Mouse (Mus musculus): ENCODE measurements at regions not wholly inside any gene's neighbourhood (a gene's known extent, or its start where the extent isn't known, plus 50 kb on each side); places are given as distances from the start of the nearest gene placed in this dataset.
"Not testable (repeated sequence)": the region's sequence is repeated elsewhere in the genome, so short reads cannot be mapped to it uniquely, and the experiment has no call there.

DNA sequence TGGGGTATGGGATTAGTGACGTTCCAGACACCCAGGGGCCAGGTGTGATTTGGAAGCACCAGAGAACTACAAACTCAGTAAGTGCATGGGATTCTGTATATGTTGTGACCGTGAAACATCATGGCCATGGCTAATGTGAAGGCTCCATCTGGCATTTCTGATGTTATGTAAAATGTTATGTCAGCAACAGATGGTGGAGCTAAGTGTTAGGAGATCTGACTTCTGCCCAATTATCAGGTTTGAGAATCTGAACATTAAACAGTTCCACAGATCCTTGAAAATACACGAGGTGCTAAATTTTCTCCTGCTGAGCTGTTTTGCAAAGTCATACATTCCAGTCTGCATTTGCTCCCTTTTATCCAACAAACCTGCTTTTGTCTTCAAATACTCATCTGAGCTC, 223.6 kb upstream of the Egfl6 start:
- H3K27me3 ChIP-seq (ENCODE audit: control insufficient read depth, insufficient read depth, low read length), result no peaks in the 10 kb centered on the region; the same call in 1 of the 2 replicates
- no peak overlapping the region for H3K4me2 ChIP-seq (ENCODE audit: low read depth, low read length)
- H3K4me3 ChIP-seq (replicated peaks; ENCODE audit: low read length), result no peak overlapping the region
- no peak overlapping the region for H3K27ac ChIP-seq (ENCODE audit: low read length)
- H3K36me3 ChIP-seq (ENCODE audit: control insufficient read depth, insufficient read depth, low read length), result no peaks in the 10 kb centered on the region
- ATAC-seq (ENCODE audit: insufficient read depth, low FRiP score), result no peak
- 59% methylated on average over 3 of the region's 3 CpGs for whole genome bisulfite sequencing
- H3K9ac ChIP-seq (ENCODE audit: low read length), result no peak overlapping the region
- no peaks in the 10 kb centered on the region for H3K9me3 ChIP-seq (replicated peaks; ENCODE audit: control insufficient read depth, low read length)
- no peaks in the 10 kb centered on the region for H3K4me1 ChIP-seq (ENCODE audit: control insufficient read depth, insufficient read depth, low read length)

DNA sequence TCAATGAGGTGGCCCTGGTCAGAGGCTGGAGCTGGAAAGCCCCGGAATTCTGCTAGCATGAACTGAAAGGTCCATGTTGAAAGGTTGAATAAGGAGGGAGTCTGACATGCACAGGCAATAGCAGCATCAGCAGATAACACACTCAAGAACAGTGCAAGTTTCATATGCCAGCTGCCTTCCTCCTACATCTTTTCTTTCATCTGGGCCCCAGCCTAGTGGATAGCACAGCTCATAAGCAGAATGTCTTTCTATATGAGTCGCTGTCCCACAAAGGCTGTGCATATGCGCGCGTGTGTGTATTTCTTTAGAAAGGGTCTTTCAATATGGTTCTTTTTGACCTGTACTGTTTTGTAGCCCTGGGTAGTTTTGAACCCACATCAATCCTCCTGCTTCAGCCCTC, 222.7 kb upstream of the Egfl6 start:
- no peak overlapping the region for H3K27ac ChIP-seq (ENCODE audit: low read length)
- H3K9ac ChIP-seq (ENCODE audit: low read length), result no peak overlapping the region
- ATAC-seq (ENCODE audit: insufficient read depth, low FRiP score), result no peak
- H3K4me1 ChIP-seq (ENCODE audit: control insufficient read depth, insufficient read depth, low read length), result no peaks in the 10 kb centered on the region
- no peak overlapping the region for H3K4me2 ChIP-seq (ENCODE audit: low read depth, low read length)
- WGBS, result 81% methylated on average over 5 of the region's 5 CpGs
- no peaks in the 10 kb centered on the region for H3K9me3 ChIP-seq (replicated peaks; ENCODE audit: control insufficient read depth, low read length)
- no peaks in the 10 kb centered on the region; the same call in 1 of the 2 replicates for H3K27me3 ChIP-seq (ENCODE audit: control insufficient read depth, insufficient read depth, low read length)
- no peak overlapping the region for H3K4me3 ChIP-seq (replicated peaks; ENCODE audit: low read length)
- H3K36me3 ChIP-seq (ENCODE audit: control insufficient read depth, insufficient read depth, low read length), result no peaks in the 10 kb centered on the region

DNA sequence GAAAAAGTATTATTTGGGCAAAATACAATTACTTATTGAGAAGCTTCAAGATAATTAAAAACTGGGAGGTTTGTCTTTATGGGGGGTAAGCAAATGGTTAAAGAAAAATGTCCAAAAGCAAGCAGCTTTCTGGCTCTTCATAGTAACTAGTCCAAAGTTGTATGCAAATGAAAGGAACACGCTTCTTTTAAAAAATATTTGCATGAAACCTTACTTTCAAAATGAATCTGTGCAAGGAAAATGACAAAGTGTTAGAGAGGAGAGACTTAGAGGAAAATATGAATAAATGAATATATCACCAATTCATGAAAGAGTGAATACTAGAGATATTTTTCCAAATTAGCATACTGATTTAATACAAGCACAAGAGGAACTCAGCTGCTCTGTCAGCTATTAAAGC, 220.4 kb upstream of the Egfl6 start:
- no peaks in the 10 kb centered on the region for H3K36me3 ChIP-seq (ENCODE audit: control insufficient read depth, insufficient read depth, low read length)
- H3K9ac ChIP-seq (ENCODE audit: low read length), result no peak overlapping the region
- no peaks in the 10 kb centered on the region; the same call in 1 of the 2 replicates for H3K27me3 ChIP-seq (ENCODE audit: control insufficient read depth, insufficient read depth, low read length)
- no peaks in the 10 kb centered on the region for H3K9me3 ChIP-seq (replicated peaks; ENCODE audit: control insufficient read depth, low read length)
- H3K4me1 ChIP-seq (ENCODE audit: control insufficient read depth, insufficient read depth, low read length), result no peaks in the 10 kb centered on the region
- no peak for ATAC-seq (ENCODE audit: insufficient read depth, low FRiP score)
- H3K4me2 ChIP-seq (ENCODE audit: low read depth, low read length), result no peak overlapping the region
- 81% methylated on average over 1 of the region's 1 CpGs for WGBS
- no peak overlapping the region for H3K4me3 ChIP-seq (replicated peaks; ENCODE audit: low read length)
- H3K27ac ChIP-seq (ENCODE audit: low read length), result no peak overlapping the region

DNA sequence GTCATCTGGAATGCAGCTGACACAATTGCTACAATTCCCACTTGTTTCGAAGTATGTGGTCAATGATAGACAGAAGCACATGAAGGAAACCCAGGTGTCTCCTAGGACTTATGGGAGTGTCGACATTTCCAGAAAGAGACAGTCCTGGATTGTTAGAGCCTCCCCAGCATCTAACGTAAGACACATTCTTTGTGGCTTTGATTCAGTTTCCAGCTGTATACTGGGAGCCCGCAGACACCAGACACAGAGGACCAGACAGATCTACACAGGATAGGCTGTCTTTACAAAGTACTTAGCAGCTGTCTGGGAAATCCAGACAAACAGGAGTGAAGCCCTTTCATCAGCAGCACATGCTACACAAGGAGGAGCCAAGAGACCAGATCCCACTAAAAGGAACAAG, 220.0 kb upstream of the Egfl6 start:
- Histone ChIP-seq H3K4me2 (ENCODE audit: low read depth, low read length) (no peak overlapping the region), H3K27ac (ENCODE audit: low read length) (no peak overlapping the region), H3K4me1 (ENCODE audit: control insufficient read depth, insufficient read depth, low read length) (no peaks in the 10 kb centered on the region), H3K36me3 (ENCODE audit: control insufficient read depth, insufficient read depth, low read length) (no peaks in the 10 kb centered on the region), H3K9me3 (replicated peaks; ENCODE audit: control insufficient read depth, low read length) (no peaks in the 10 kb centered on the region), H3K27me3 (ENCODE audit: control insufficient read depth, insufficient read depth, low read length) (no peaks in the 10 kb centered on the region; the same call in 1 of the 2 replicates), H3K4me3 (replicated peaks; ENCODE audit: low read length) (no peak overlapping the region), H3K9ac (ENCODE audit: low read length) (no peak overlapping the region)
- no peak for ATAC-seq (ENCODE audit: insufficient read depth, low FRiP score)
- 47% methylated on average over 4 of the region's 4 CpGs for WGBS

DNA sequence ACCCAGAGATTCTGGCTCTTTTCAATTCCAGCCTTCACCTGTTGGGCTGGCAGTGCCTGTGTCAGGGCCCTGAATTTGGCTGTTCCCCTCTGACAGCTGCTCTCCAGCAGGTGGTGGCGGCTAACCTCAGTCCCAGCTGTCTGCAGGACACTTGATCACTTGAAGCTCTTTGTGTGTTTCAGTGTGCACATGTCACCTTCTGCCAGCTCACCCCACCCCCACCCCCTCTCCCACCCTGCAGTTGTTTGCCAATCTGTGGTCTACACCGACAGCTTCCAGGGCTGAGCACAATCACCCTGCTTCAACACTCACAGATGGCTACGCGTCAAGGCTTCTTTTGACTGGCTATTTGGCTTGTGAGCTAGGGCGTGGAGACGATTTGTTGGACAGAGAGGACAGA, 217.7 kb upstream of the Egfl6 start:
- H3K4me1 ChIP-seq (ENCODE audit: control insufficient read depth, insufficient read depth, low read length), result no peaks in the 10 kb centered on the region
- no peak overlapping the region for H3K27ac ChIP-seq (ENCODE audit: low read length)
- H3K4me3 ChIP-seq (replicated peaks; ENCODE audit: low read length), result no peak overlapping the region
- H3K4me2 ChIP-seq (ENCODE audit: low read depth, low read length), result no peak overlapping the region
- H3K9ac ChIP-seq (ENCODE audit: low read length), result no peak overlapping the region
- 48% methylated on average over 6 of the region's 6 CpGs for WGBS
- H3K36me3 ChIP-seq (ENCODE audit: control insufficient read depth, insufficient read depth, low read length), result no peaks in the 10 kb centered on the region
- H3K27me3 ChIP-seq (ENCODE audit: control insufficient read depth, insufficient read depth, low read length), result no peaks in the 10 kb centered on the region; the same call in 1 of the 2 replicates
- ATAC-seq (ENCODE audit: insufficient read depth, low FRiP score), result no peak
- no peaks in the 10 kb centered on the region for H3K9me3 ChIP-seq (replicated peaks; ENCODE audit: control insufficient read depth, low read length)

DNA sequence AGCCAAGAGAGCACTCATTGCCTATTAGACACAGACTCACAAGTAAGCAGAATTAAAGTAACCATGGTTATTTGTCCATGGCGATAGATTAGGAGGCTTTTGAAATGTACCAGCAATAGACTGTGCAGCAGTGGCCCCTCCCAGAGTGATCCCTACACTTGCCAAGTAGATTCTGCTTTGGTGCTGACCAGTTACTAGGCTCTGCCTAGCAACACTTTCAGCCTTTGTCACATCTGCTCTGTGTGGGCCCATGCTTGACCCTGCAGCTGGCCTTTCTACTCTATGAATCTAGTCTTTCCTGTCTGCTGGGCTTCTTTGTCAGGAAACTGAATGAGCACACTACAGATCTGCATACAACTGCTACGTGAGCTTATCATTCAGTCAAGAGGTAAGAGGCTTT, 215.5 kb upstream of the Egfl6 start:
- 70% methylated on average over 2 of the region's 2 CpGs for WGBS
- Histone ChIP-seq H3K4me2 (ENCODE audit: low read depth, low read length) (no peak overlapping the region), H3K27me3 (ENCODE audit: control insufficient read depth, insufficient read depth, low read length) (peaks cover 2% of the 10 kb centered on the region; the same call in 1 of the 2 replicates), H3K9me3 (replicated peaks; ENCODE audit: control insufficient read depth, low read length) (no peaks in the 10 kb centered on the region), H3K4me3 (replicated peaks; ENCODE audit: low read length) (no peak overlapping the region), H3K9ac (ENCODE audit: low read length) (no peak overlapping the region), H3K36me3 (ENCODE audit: control insufficient read depth, insufficient read depth, low read length) (no peaks in the 10 kb centered on the region), H3K4me1 (ENCODE audit: control insufficient read depth, insufficient read depth, low read length) (no peaks in the 10 kb centered on the region), H3K27ac (ENCODE audit: low read length) (no peak overlapping the region)
- no peak for ATAC-seq (ENCODE audit: insufficient read depth, low FRiP score)

DNA sequence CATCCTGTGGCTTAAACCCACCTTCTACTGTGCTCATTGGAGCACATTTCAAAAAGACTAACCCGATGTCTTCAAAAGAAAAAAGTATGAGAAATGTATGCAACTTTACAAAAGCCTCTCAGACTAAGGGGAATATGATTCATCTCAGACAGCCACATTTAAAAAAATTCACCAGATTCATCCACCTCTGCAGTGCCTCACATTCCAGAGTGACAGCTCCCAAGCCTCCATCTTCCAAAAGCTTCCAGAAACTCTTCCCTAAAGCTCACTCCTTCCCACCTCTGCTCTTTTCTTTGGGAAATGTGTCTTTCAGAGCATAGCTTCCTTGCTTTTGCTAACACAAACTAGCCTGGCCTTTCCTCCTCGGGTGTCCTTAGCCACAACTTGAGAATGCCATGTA, 210.1 kb upstream of the Egfl6 start:
- no peak for ATAC-seq (ENCODE audit: insufficient read depth, low FRiP score)
- Histone ChIP-seq H3K27ac (ENCODE audit: low read length) (no peak overlapping the region), H3K27me3 (ENCODE audit: control insufficient read depth, insufficient read depth, low read length) (peaks cover 12% of the 10 kb centered on the region; the same call in 1 of the 2 replicates), H3K4me2 (ENCODE audit: low read depth, low read length) (no peak overlapping the region), H3K9me3 (replicated peaks; ENCODE audit: control insufficient read depth, low read length) (no peaks in the 10 kb centered on the region), H3K36me3 (ENCODE audit: control insufficient read depth, insufficient read depth, low read length) (no peaks in the 10 kb centered on the region), H3K9ac (ENCODE audit: low read length) (no peak overlapping the region), H3K4me3 (replicated peaks; ENCODE audit: low read length) (no peak overlapping the region), H3K4me1 (ENCODE audit: control insufficient read depth, insufficient read depth, low read length) (no peaks in the 10 kb centered on the region)
- 50% methylated on average over 2 of the region's 2 CpGs for WGBS

DNA sequence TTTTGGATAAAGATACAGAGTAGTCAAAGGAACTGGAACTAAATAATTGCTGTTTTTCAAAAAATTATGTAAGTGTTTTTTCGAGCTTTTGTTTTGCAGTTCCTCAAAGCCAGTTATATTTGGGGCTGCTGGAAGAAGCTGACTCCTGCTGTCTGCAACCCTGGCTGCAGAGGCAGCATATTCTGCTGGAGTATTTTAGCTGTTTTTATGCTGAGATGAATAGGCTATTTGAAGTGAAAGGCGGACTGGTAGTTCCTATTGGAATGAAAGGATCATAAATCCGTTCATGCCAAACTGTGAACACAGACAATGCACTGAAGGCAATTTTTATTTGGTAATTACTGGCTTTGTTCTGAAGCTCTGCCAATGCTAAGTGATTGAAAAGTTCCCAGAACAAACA, 203.5 kb upstream of the Egfl6 start:
- Histone ChIP-seq H3K9me3 (replicated peaks; ENCODE audit: control insufficient read depth, low read length) (no peaks in the 10 kb centered on the region), H3K27me3 (ENCODE audit: control insufficient read depth, insufficient read depth, low read length) (peaks cover 8% of the 10 kb centered on the region; the same call in 1 of the 2 replicates), H3K27ac (ENCODE audit: low read length) (no peak overlapping the region), H3K36me3 (ENCODE audit: control insufficient read depth, insufficient read depth, low read length) (no peaks in the 10 kb centered on the region), H3K4me3 (replicated peaks; ENCODE audit: low read length) (no peak overlapping the region), H3K4me1 (ENCODE audit: control insufficient read depth, insufficient read depth, low read length) (no peaks in the 10 kb centered on the region), H3K4me2 (ENCODE audit: low read depth, low read length) (no peak overlapping the region), H3K9ac (ENCODE audit: low read length) (no peak overlapping the region)
- ATAC-seq (ENCODE audit: insufficient read depth, low FRiP score), result no peak
- 59% methylated on average over 3 of the region's 3 CpGs for WGBS

DNA sequence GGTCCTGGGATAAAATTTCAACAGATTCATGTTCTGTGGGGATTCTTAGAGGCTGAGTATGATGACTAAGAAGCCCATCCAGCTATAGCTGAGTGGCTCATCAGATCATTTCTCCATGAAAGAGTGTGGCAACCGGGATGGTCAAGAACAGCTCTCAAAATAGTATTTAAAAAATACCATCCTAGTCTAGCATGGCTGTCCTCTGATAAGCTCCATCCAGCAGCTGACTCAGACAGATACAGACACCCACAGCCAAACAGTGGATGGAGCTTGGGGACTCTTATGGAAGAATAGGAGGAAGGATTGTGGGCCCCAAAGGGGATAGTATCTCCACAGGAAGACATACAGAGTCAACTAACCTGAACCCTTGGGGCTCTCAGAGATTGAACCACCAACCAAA, 201.6 kb upstream of the Egfl6 start:
- H3K27ac ChIP-seq (ENCODE audit: low read length); H3K4me1 ChIP-seq (ENCODE audit: control insufficient read depth, insufficient read depth, low read length); H3K27me3 ChIP-seq (ENCODE audit: control insufficient read depth, insufficient read depth, low read length); H3K36me3 ChIP-seq (ENCODE audit: control insufficient read depth, insufficient read depth, low read length); H3K9me3 ChIP-seq (replicated peaks; ENCODE audit: control insufficient read depth, low read length); ATAC-seq (ENCODE audit: insufficient read depth, low FRiP score); H3K9ac ChIP-seq (ENCODE audit: low read length); H3K4me3 ChIP-seq (replicated peaks; ENCODE audit: low read length); H3K4me2 ChIP-seq (ENCODE audit: low read depth, low read length): not testable (repeated sequence)
- 83% methylated on average over 1 of the region's 1 CpGs for WGBS

DNA sequence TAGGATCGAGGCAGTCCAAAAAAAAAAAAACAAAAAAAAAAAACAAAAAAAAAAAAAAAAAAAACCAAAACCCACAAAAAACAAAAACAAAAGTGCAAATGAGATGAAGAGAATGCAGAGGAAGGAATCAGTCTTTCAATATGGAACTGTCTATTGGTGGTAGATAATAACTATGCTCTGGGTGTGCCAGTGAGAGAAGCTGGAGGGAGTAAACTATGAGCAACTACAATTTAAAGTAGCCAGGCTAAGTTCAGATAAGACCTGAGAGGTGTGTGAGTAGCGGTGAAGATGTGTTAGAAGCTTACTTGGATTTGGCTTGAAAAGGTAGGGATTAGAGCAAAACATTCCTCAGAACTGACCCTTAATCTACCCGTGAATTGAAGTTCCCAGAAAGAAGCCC, 200.1 kb upstream of the Egfl6 start:
- no peak overlapping the region for H3K27ac ChIP-seq (ENCODE audit: low read length)
- 66% methylated on average over 3 of the region's 3 CpGs for WGBS
- no peaks in the 10 kb centered on the region for H3K4me1 ChIP-seq (ENCODE audit: control insufficient read depth, insufficient read depth, low read length)
- H3K9me3 ChIP-seq (replicated peaks; ENCODE audit: control insufficient read depth, low read length), result no peaks in the 10 kb centered on the region
- H3K4me2 ChIP-seq (ENCODE audit: low read depth, low read length), result no peak overlapping the region
- H3K36me3 ChIP-seq (ENCODE audit: control insufficient read depth, insufficient read depth, low read length), result no peaks in the 10 kb centered on the region
- no peak overlapping the region for H3K4me3 ChIP-seq (replicated peaks; ENCODE audit: low read length)
- H3K9ac ChIP-seq (ENCODE audit: low read length), result no peak overlapping the region
- no peak for ATAC-seq (ENCODE audit: insufficient read depth, low FRiP score)
- peaks cover 3% of the 10 kb centered on the region; the same call in 1 of the 2 replicates for H3K27me3 ChIP-seq (ENCODE audit: control insufficient read depth, insufficient read depth, low read length)

Measured in stomach, embryonic 16.5 days (tissue).